Mouse (Mus musculus) retina, postnatal 1 day (tissue): ENCODE measurements at regions not wholly inside any gene's neighbourhood (a gene's known extent, or its start where the extent isn't known, plus 50 kb on each side); places are given as distances from the start of the nearest gene placed in this dataset.

Experiments used
- DNase-seq: peaks from one replicate; pipeline ENCODE4 v3.0.0-alpha.2; 2012

- DNase-seq, result peak; percentile 21
These were observed 329.7 kb upstream of the Chrm2 start for GRCm38 (mm10) chr6:36058206-36058605.

- no peak for DNase-seq
These were observed 327.5 kb upstream of the Chrm2 start for GRCm38 (mm10) chr6:36060411-36060810.

GRCm38 (mm10) chr6:36064919-36065318 is 323.0 kb upstream of the Chrm2 start:
- no peak for DNase-seq

GRCm38 (mm10) chr6:36068690-36069089 is 319.2 kb upstream of the Chrm2 start:
- DNase-seq, result no peak

- no peak for DNase-seq
These were observed 308.3 kb upstream of the Chrm2 start for GRCm38 (mm10) chr6:36079559-36079958.

GRCm38 (mm10) chr6:36093584-36093983 is 294.3 kb upstream of the Chrm2 start:
- DNase-seq, result no peak

GRCm38 (mm10) chr6:36094075-36094474 is 293.8 kb upstream of the Chrm2 start:
- no peak for DNase-seq

- DNase-seq, result no peak
These were observed 290.5 kb upstream of the Chrm2 start for GRCm38 (mm10) chr6:36097391-36097790.

GRCm38 (mm10) chr6:36098179-36098578 is 289.7 kb upstream of the Chrm2 start:
- DNase-seq, result no peak

- DNase-seq, result no peak
These were observed 279.1 kb upstream of the Chrm2 start for GRCm38 (mm10) chr6:36108830-36109229.

- no peak for DNase-seq
These were observed 250.7 kb upstream of the Chrm2 start for GRCm38 (mm10) chr6:36137223-36137622.

- DNase-seq, result no peak
These were observed 240.6 kb upstream of the Chrm2 start for GRCm38 (mm10) chr6:36147267-36147666.

- DNase-seq, result no peak
These were observed 213.4 kb upstream of the Chrm2 start for GRCm38 (mm10) chr6:36174514-36174913.

- no peak for DNase-seq
These were observed 212.8 kb upstream of the Chrm2 start for GRCm38 (mm10) chr6:36175112-36175511.

- DNase-seq, result no peak
These were observed 208.0 kb upstream of the Chrm2 start for GRCm38 (mm10) chr6:36179895-36180294.

- no peak for DNase-seq
These were observed 205.2 kb upstream of the Chrm2 start for GRCm38 (mm10) chr6:36182698-36183097.

GRCm38 (mm10) chr6:36206666-36207065 is 181.2 kb upstream of the Chrm2 start:
- DNase-seq, result no peak

- no peak for DNase-seq
These were observed 166.6 kb upstream of the Chrm2 start for GRCm38 (mm10) chr6:36221308-36221707.

GRCm38 (mm10) chr6:36234438-36234837 is 153.4 kb upstream of the Chrm2 start:
- DNase-seq, result no peak

- DNase-seq, result no peak
These were observed 140.9 kb upstream of the Chrm2 start for GRCm38 (mm10) chr6:36247027-36247426.

- no peak for DNase-seq
These were observed 139.7 kb upstream of the Chrm2 start for GRCm38 (mm10) chr6:36248219-36248618.

GRCm38 (mm10) chr6:36249047-36249446 is 138.8 kb upstream of the Chrm2 start:
- DNase-seq, result peak; percentile 69

- no peak for DNase-seq
These were observed 121.0 kb upstream of the Chrm2 start for GRCm38 (mm10) chr6:36266717-36267402.

GRCm38 (mm10) chr6:36286664-36287063 is 101.2 kb upstream of the Chrm2 start:
- no peak for DNase-seq

GRCm38 (mm10) chr6:36313586-36313985 is 74.3 kb upstream of the Chrm2 start:
- DNase-seq, result no peak
